Mouse (Mus musculus) T-cell, adult 2 months (primary cell): ENCODE measurements around the gene B3glct.

ENCODE experiments used
- DNase-seq: peaks from one replicate; pipeline ENCODE4 v3.0.0; 2022; ENCODE audit warnings: low spot score

B3glct gene

DNA sequence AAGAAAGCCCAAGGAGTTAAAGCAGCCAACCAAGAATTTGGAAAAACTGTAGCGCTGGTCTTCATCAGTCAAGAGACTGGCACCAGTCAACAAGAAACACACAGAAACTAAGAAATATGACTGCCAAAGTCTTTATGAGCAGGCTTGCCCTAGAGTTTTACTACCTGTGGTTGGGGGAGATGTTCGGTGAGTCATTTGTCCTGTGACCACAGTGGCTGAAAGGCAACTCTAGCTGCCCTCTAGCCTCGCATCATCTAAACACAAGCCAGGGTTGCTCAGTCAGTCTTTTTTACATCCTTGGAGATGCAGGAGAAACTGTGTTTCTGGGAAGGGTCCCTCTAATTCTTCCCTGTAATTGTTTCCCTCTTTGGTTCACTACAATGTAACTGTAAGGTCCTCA lies 834 bp upstream of the B3glct start:
- DNase-seq = no peak

DNA sequence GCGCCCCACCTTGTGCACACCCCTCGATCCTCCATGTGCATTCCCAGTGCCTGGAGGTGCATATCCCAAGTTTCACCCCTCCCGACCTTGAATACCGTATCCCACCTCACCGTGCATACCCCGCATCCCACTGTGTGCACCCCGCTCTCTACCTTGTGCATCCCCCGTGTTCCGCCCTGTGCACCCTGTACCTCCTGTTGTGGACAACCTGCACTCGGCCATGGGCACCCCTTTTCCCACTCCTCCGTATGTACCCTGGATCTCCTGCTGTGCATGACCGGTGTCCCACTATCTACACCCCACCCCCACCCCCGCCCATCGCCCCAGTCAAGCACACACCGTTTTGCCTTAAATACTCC lies 939 bp downstream of the B3glct start:
- no peak for DNase-seq

DNA sequence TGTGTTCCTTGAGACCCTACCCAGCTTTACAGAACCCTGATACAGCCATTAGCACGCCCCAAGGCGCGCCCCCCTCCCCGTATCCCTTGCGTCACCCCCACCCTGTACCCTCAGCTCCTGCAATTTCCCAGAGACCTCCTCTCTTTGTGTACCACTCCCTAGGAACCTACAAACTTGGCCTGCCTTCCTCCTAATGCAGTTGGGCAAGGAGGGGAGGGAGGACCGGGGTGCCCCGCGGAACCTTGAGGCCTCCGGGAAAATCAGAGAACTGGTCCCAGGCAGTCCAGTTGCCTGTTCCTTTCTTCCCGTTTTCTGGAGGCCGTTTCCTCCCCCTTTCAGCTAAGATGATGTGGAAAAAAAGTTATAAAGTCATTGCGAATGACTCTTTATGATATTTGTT lies 1.3 kb downstream of the B3glct start:
- DNase-seq = no peak

DNA sequence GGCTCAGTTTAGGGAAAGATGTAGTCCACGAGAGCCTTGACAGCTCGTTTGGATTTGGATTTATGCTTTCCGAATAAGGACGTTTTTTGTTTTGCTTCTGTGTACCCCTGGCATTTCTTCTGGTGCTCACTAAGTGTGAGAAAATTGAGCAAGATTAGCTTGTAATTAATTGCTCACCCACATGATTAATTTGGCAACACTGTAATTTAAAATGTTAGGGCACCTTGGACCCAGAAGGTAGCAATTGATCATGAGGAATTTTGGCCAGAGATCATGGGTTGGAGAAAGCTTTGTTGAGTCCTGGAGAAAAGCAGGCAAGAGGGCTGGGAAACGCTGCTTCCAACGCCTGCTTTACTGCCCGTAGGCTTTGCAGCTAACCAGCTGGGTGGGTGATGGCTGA lies 1.9 kb downstream of the B3glct start:
- DNase-seq = no peak

DNA sequence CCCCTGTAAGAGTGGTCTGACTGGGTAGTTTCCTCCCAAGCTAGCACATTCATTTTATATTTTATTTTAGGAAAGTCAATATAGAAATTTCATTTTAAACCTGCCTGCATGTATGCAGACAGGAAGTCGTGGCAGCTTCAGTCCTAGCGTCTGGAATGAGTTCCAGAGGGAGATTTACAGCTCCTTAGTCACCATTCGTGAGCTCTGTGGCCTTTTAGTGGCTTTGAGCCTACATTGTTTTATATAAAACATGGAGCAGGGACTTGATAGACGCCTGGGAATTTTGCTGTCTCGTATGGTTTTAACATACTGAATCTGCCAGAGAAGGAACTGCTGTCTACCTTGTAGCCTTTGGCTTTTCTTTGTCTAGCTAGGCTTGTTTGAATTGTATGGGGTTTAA lies 2.9 kb downstream of the B3glct start:
- no peak for DNase-seq

DNA sequence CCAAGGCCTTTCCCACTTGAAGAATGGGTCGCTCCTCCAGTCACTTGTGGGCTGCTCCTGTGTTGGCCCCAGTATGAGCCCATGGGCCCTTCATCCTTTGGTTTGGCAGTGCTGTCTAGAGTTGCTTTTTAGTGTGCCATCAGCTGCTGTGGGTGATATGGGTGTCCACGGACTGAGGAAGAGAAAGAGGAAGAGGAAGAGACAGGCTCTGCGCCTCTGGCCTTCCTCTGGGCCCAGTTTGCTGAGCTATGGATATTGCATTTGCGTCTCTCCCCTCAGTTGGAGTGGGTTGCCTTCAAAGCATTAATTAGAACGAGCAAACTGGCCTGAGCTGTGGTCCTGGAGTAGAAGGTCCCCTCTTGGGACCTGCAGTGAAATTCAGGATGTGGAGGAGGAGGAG lies 11.8 kb downstream of the B3glct start:
- no peak for DNase-seq

DNA sequence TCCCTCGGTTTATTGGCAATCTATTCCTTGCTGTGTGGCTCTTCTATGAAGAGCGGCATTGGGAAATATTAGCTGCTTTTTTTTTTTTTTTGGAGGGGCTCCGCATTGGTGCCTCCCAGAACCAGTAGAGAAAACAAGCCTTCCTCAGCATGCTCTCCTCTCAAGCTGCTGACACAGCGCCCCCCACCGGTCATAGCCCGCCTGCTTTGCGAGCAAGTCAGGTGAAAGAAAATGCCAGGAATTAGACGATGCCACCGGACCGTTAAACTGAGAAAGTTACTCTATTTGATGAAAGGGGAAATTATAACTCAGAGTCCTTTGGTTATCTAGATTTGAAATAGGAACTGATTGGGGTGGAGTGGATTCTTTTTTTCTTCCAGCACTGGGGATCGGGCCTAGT lies 14.5 kb downstream of the B3glct start:
- no peak for DNase-seq

DNA sequence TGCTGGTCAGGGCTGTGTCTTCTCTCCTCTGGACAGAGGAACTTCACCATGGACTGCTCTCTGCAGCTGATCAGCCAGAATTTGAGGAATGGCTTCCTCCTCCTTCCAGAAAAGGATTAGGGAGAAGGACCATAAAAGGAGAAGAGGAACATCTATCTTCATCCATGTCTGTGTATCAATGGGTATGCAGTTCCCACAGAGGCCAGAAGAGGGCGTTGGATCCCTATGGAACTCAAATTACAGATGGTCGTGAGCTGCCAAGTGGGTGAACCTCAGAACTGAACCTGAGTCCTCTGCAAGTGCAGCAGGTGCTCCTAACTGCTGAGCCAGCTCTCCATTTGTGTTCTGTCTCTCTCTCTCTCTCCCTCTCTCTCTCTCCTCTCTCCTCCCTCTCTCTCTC lies 15.2 kb downstream of the B3glct start:
- no peak for DNase-seq

DNA sequence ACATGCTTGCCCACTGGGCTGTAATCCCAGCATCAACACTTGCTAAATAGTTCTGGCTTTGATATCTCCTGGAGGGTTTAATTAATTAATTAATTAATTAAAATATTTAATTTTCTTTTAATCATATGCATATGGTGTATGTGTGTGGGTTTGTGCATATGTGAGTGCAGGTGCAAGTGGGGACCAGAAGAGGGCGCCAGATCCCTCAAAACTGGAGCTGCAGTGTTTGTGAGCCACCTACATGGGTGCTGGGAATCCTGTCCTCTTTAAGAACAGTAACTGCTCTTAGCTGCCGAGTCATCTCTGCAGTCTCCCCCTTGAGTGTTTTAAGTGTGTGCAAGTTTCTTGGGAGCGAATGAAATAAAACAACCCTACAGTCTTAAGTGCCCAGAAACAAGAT lies 15.9 kb downstream of the B3glct start:
- DNase-seq = no peak

DNA sequence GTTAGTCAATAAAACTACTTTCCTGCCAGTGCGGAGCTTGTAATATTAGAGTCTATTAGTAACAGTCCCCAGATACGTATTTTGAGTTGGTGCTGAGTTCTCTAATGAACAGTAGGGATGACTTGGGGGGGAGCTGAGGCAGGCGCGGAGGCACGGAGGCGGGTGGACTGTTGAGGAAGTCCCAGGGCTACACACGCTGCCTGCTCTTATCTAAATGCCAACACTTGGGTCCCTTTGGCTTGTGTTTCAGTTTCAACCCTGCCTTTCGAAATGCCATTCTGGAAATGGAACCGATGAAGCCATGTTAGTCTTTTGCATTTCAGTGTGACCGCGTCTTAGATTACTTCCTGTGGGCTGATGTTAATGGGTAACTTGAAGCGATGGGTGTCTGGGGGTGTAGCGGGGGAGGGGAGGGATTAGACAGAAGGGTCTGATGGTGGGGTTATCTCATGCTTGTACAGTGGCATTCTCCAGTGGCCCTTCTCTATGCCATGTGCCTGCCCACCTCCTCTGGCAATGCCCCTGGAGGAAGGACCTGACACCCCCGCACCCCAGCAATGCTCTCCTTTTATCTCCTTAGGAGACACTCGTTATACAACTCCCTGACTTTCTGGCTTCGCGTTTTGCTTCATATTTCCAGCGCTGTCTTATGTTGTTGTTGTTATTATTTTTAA lies 17.2 kb downstream of the B3glct start:
- no peak for DNase-seq

DNA sequence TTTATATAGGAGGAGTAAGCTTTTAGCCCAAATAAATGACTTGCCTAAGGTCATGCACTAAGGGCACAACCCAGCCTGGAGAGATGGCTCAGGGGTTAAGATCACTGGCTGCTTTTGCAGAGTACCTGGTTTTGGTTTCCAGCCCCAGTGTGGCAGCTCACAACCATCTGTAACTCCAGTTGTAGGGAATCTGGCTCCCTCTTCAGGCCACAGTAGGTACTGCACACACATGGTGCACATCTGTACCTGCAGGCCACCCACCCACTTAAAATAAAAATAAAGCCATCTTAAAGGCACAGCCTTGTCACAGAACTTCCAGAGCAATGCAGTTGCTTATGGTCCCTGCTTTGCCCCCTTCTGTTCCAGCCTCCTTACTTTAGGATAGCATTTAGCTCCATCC lies 24.7 kb downstream of the B3glct start:
- DNase-seq = no peak

DNA sequence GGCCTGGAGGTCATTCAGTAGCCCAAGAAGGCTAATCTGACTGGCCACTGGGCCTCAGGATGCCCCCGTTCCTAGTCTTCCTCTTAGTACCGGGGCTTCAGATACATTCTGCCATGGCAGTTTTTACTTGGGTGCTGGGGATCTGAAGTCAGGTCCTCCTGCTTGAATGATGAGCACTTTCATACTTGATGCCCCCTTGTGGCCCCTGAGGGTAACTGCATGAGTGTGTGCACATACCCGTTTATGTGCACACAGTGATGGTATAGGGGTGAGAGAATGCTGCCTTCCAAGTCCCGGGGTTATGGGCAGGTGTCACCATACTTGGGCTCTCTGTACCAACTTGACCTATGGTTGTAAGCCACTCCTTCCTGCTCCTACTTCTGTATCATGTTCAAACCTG lies 33.5 kb downstream of the B3glct start:
- DNase-seq = no peak

DNA sequence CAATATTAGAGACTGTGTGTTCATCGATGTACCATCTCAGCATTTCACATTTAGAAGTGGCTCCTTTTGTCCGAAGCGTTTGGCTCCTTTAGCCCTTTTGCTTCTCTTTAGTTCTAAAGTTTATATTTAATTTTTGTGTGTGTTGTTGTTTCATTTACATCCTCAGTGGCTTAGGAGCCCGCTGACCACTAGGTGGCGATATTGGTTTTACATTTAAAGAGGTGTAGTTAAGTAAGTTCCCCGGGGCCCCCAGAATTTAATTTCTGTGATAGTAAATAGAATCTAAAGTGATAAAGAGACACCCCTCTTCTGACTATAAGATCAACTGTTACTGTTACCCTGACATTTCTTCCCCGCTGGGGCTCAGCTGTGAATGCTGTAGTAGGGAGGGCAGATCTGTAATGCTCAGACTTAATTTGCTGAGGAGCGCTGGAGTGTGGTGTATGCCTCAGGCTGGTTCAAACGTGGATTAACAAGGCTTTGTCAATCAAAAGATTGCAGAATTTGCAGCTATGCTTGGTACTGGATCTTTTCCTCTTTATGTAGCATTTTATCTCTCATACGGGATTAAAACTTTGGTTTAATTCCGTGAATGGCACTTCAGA lies 35.2 kb downstream of the B3glct start:
- DNase-seq = peak; percentile 15

DNA sequence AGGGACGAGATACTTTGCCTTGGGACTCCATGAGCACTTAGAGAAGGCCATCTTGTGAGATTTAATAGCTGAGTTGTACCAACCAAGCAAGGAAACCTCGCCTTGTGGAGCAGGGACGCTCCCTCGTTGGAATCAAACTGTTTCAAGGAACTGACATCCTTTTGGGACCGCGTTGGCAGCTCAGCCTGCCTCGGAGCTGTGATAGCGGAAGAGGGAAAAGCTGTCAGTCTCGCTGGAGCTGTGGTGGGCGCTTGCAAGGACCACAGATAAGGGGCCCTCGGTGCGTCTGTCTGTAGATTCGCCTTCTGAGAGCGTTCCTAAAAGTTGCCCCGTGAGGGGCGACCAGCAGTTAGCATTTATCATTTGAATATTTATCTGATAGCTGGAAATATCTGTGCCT lies 35.8 kb downstream of the B3glct start:
- no peak for DNase-seq

DNA sequence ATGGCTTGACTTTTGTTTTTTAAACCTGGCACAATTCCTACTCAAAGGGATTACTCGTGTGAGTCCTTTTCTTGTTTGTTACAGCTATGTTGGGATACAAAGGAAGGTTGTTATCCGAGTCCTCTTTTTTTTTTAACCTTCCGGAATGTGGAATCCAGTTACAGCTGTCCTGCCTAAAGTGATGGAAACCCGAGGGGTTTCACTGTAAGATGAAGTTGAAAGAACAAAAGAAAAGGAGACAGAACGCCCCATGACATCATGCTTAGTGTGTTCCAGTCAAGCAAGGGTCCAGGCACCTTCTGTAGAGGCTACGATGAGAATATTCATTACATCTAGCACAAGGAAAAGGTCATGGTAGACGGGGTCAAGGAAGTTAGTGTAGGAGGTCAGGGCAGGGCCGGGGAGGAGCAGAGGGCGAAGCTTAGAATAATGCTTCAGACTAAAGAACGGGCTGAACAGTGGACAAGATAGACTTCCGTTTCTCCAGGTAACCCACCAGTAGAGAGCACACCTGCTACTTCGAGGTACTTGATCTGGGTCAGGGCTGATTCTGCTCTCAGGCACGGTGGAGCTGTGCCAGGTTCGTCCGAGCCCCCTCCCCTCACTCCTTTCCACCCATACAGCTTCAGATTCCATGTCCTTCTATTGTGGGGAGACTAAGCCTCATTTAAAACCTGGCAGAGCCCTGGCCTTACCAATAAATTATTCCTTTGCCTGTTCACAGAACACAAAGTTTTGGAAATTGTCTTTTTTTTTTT lies 37.7 kb downstream of the B3glct start:
- DNase-seq = no peak

DNA sequence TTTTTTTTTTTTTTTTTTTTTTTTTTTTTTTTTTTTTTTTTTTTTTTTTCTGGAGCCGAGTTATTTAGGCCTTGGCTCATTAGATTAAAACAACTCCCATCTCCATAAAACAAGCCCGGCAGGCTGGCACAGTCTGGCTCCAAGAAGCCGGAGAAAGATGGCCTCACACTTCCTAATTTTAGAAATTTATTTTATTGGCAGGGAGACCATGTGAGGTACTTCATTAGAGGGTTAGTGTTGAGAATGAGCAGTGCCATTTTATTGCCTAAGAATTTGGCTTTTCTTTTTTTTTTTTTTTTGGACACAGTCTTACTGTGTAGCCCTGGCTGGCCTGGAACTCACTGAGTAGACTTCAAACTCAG lies 38.3 kb downstream of the B3glct start:
- no peak for DNase-seq

DNA sequence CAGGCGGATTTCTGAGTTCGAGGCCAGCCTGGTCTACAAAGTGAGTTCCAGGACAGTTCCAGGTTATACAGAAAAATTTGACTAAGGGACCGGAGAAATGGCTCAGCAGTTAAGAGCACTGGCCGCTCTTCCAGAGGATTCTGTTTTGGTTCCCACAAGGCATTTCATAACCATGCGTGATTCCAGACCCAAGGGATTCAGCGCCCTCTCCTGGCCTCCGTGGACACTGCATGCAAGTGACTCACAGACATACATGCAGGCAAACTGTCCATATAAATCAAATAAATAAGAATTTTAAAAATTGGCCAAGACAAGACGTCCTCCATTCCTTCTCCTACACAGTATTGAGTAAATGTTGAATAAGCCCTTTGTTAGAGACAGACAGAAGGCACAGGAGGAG lies 53.7 kb downstream of the B3glct start:
- DNase-seq = no peak

DNA sequence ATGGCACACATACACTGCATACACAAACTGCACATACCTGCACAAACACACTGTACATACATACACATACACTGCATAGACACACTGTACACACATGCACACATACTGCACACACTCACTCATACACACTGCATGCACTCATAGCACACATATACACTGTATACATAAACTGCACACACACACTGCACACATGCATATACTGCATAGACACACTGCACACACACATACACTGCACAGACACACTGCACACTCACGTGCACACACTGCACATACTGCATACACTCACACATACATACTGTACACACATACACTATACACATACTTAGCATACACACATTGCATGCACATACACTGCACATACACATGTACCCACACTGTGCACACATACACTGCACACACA lies 59.2 kb downstream of the B3glct start:
- DNase-seq = no peak

DNA sequence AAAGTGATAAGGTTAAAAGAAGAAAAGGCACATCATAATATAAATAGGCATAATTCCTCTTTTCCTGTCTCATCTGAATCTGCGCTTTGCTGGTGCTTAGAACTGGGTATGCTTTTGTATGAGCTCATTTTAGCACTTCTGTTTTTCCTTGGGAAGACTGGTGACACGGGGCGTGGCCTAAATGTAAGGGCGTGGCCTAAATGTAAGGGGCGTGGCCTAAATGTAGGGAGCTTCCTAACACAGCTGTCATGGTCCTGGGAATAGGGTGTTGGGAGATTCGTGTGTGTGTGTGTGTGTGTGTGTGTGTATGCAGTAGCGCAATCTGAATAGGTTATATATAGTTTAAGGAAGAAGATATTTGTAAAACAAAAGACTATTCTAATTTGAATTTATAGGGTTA lies 62.1 kb downstream of the B3glct start:
- DNase-seq = no peak

DNA sequence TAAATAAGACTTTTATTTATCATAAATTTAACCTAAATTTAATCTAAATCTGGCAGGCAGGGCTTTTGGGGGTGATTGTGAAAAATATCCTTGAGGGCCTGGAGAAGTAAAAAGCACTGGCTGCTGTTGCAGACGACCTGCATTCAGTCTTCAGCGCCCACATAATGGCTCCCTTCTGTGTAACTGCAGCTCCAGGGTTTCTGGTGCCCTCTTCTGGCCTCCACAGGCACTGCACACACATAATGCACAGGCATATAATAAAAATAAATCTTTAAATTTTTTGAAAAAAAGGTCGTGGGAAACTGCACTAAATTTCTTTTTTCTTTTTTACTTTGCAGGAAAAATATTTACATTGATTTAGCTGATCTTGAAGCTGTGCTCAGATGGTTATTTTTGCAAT lies 62.7 kb downstream of the B3glct start:
- DNase-seq = no peak

DNA sequence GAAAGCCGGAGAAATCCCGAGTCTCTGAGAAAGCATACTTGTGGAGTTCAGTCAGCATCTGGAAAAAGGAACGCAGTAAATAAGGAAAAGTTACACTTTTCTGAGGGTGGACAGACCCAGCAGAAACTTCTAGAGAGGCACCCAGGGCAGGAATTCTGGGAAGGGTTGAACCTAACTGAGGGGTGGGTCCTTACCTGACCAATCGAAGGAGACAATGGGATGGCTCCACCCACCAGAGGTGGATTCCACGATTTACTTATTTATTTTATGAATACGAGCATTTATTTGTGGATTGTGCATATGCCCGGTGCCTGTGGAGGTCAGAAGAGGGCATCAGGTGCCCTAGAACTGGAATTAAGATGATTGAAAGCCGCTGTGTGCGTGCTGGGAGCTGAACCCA lies 64.3 kb downstream of the B3glct start:
- no peak for DNase-seq

DNA sequence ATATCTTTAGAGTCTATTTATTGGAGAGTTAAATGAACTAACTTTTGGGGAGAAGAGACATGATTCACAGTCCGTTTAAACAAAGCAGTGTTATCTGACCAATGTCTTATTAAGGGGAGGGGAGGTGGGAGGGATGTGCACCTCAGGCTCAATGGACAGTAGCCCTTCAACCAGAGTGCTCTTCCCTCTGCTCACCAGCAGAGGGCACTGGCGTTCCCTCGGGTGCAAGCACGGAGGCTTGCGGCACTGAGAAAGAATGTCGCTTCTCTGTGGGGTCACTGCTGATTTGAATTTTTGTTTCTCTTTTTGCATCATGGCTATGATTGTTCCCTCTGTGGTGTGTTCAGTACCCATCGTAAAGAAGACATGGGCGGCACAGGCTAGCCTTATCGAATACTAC lies 67.0 kb downstream of the B3glct start:
- DNase-seq = no peak

DNA sequence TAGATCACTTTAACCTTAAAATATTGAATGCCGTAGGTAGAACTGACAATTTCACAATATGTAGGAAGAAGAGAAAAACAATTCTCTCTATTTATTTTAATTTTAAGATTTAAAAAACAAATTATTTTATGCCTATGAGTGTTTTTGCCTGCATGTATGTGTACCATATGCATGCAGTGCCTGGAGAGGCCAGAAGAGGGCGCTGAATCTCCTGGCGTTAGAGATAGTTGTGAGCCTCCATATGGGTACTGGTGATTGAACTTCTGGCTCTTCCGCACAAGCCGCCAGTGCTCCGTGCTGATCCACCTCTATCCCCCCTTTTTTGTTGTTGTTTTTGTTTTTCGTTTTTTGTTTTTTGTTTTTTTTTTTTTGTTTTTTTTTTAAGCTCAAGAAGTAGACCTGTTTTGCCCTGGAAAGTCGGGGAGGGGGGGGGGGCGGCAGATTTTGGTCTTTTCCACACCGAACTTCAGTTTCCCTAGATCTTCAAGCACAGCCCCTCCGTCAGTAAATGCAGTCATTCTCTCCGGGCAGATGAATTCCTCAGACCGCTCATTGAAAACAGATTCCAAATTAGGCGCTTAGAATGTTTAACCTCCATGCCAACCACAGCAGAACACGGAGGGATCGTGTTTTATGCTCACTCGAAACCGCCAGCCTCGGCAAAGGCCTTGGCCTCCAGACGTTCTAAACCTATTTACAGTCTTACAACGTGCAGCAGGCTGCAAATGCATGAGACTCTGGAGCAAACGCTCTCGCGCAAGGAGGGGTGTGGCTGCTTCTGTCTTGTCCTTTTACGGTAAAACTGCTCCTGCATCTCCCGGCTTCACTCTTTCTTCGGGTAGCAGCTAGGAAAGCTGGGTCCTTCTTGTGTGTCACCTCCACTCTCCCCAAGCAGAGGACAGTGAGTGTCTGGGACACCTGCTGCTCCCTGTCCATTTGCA lies 70.9 kb downstream of the B3glct start:
- DNase-seq = no peak
